Mouse (Mus musculus): Measurements from ENCODE around the gene Gnpat. TPM values are rescaled to one million over a fixed set of nuclear protein-coding genes. Genes with fewer than 3 reads are reported as not detected.

Gnpat gene
- polyA plus RNA-seq, 1 experiment from 2014 or later = 106 TPM

DNA sequence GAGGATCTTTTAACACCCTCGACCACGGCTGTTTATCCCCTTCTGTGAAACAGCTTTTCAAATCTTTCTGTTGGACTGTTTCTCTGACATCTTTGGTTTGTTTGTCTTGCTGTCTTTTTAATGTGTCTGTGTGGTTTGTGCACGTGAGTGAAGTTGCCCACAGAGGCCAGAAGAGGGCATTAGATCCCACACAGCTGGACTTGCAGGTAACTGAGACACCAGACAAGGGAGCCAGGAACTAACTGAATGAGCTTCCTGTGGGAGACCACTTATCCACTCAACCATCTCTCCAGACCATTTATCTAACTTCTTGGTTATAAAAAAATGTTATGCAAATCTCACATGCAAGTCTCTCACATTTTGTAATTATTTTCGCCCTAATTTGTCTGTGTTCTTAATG, 67.8 kb downstream of the Gnpat start:
- Histone ChIP-seq H3K27ac (no peak overlapping the region), H3K9me3 (no peaks in the 10 kb centered on the region), H3K27me3 (no peaks in the 10 kb centered on the region), H3K4me3 (replicated peaks) (no peak overlapping the region), H3K4me1 (replicated peaks) (no peaks in the 10 kb centered on the region), H3K4me2 (replicated peaks) (no peak overlapping the region), H3K9ac (replicated peaks) (no peak overlapping the region), H3K36me3 (peaks cover 11% of the 10 kb centered on the region; the same call in 1 of the 2 replicates)
- WGBS = 84% methylated on average over 4 of the region's 4 CpGs
- no peak for ATAC-seq

DNA sequence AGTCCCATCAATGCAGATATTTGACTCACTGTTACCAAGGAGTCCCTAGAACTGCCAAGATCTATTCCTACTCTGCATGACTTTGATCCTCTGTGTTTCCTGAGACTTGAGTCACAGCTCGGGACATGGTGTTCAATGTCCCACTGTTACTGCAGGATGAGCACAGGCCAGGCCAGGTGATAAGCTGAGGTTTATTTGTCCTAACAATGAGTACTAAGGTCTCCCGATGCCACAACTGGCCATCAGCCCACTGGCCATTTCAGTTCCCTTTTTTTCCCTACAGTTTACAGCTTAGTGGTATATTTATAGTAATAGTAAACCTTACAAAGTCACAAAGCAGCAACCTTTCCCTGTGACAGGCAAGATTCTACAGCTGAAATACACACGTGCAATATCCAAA, 69.6 kb downstream of the Gnpat start:
- Histone ChIP-seq H3K4me2 (replicated peaks) (no peak overlapping the region), H3K4me3 (replicated peaks) (no peak overlapping the region), H3K4me1 (replicated peaks) (no peaks in the 10 kb centered on the region), H3K9ac (replicated peaks) (no peak overlapping the region), H3K36me3 (peaks cover 5% of the 10 kb centered on the region), H3K9me3 (no peaks in the 10 kb centered on the region), H3K27ac (no peak overlapping the region), H3K27me3 (no peaks in the 10 kb centered on the region)
- no peak for ATAC-seq
- 92% methylated on average over 3 of the region's 3 CpGs for WGBS

DNA sequence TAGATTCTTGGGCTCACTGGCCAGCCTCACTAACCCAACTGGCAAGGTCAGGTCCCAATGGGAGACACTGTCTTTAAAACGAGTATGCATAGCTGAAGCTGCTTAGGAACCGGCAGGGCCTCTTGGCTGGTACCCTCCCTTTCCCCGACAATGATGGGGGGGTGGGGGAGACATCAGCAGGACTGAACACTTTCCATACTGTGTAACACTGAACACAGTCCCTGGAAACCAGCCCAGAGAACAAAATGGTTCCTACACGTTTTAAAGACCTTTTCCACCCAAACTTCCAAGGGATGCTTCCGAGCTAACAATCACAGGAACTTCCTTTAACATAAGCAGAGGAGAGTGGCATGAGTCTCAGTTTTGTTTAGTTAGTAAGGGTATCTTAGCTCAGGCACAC, 72.3 kb downstream of the Gnpat start:
- H3K9me3 ChIP-seq = no peaks in the 10 kb centered on the region
- WGBS = 91% methylated on average over 5 of the region's 5 CpGs
- H3K4me2 ChIP-seq (replicated peaks) = no peak overlapping the region
- no peak overlapping the region for H3K27ac ChIP-seq
- H3K9ac ChIP-seq (replicated peaks) = no peak overlapping the region
- H3K36me3 ChIP-seq = peaks cover 25% of the 10 kb centered on the region
- no peaks in the 10 kb centered on the region for H3K27me3 ChIP-seq
- H3K4me1 ChIP-seq (replicated peaks) = no peaks in the 10 kb centered on the region
- no peak for ATAC-seq
- no peak overlapping the region for H3K4me3 ChIP-seq (replicated peaks)

DNA sequence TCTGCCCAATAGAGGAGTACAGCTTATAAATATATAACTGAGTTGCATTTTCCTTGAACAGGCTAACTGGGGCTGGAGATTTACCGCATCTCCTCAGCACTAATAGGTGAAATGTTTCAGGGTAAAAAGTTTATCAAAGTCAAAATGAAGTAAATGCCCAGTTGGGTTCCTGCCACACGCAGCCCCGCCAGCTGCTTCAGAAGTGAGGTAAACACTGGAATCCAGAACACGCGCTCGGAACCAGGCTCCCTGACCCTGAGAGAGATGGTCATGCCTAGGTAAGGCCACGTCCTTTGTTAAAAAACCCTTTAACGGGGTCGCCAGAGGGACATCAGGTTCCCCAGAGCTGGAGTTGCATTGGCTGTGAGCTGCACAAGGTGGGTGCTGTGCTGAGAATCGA, 73.9 kb downstream of the Gnpat start:
- Histone ChIP-seq H3K4me1 (replicated peaks) (no peaks in the 10 kb centered on the region), H3K27me3 (no peaks in the 10 kb centered on the region), H3K9me3 (no peaks in the 10 kb centered on the region), H3K4me2 (replicated peaks) (no peak overlapping the region), H3K27ac (no peak overlapping the region), H3K9ac (replicated peaks) (no peak overlapping the region), H3K36me3 (peaks cover 31% of the 10 kb centered on the region), H3K4me3 (replicated peaks) (no peak overlapping the region)
- no peak for ATAC-seq
- WGBS = 96% methylated on average over 10 of the region's 10 CpGs

DNA sequence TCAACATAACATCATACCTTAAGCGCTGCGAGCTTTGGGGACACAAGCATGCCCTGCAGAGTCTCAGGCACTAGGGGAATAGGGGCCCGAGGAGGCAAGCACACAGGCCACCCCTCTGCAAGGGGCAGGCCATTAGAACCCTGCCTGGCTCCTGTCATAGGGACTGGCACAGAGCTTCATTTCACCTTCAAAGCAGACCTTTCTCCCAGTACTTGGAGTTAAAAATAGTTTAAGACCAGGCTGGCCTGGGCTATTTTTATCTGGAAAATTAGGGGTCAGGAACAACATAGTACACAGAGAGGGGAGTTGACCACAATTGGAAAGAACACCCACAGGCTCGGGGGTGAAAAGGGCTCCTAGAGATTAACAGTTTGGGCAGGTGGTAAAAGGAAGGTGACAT, 74.5 kb downstream of the Gnpat start:
- no peaks in the 10 kb centered on the region for H3K27me3 ChIP-seq
- no peaks in the 10 kb centered on the region for H3K9me3 ChIP-seq
- no peak overlapping the region for H3K4me2 ChIP-seq (replicated peaks)
- H3K4me3 ChIP-seq (replicated peaks) = no peak overlapping the region
- no peak overlapping the region for H3K27ac ChIP-seq
- WGBS = 93% methylated on average over 4 of the region's 4 CpGs
- H3K36me3 ChIP-seq = peaks cover 31% of the 10 kb centered on the region
- H3K9ac ChIP-seq (replicated peaks) = no peak overlapping the region
- H3K4me1 ChIP-seq (replicated peaks) = no peaks in the 10 kb centered on the region
- ATAC-seq = no peak

Other genes starting within 250 kb of the Gnpat start
- gene 2310022B05Rik, start 199.7 kb upstream of the Gnpat start, polyA plus RNA-seq (2015; fragmentation: Nextera tagmentation; extraction: Ambion mirVana) = 15.7 and 18.1 TPM in 2 replicates
- gene Ttc13, start 141.1 kb upstream of the Gnpat start, polyA plus RNA-seq (2015; fragmentation: Nextera tagmentation; extraction: Ambion mirVana) = 55.0 and 60.2 TPM in 2 replicates
- 32.6 and 33.3 TPM in 2 replicates for gene Arv1, start 140.9 kb upstream of the Gnpat start, polyA plus RNA-seq (2015; fragmentation: Nextera tagmentation; extraction: Ambion mirVana)
- 0.40 and 0.43 TPM in 2 replicates for gene Fam89a, start 111.2 kb upstream of the Gnpat start, polyA plus RNA-seq (2015; fragmentation: Nextera tagmentation; extraction: Ambion mirVana)
- gene Trim67, start 69.9 kb upstream of the Gnpat start, polyA plus RNA-seq (2015; fragmentation: Nextera tagmentation; extraction: Ambion mirVana) = 16.8 and 17.6 TPM in 2 replicates
- gene 2810004N23Rik, start 87 bp downstream of the Gnpat start, polyA plus RNA-seq (2015; fragmentation: Nextera tagmentation; extraction: Ambion mirVana) = 35.9 and 37.4 TPM in 2 replicates
- 11.8 and 14.4 TPM in 2 replicates for gene Exoc8, start 34.7 kb downstream of the Gnpat start, polyA plus RNA-seq (2015; fragmentation: Nextera tagmentation; extraction: Ambion mirVana)
- gene Sprtn, start 34.9 kb downstream of the Gnpat start, polyA plus RNA-seq (2015; fragmentation: Nextera tagmentation; extraction: Ambion mirVana) = 11.5 and 14.1 TPM in 2 replicates
- gene Egln1, start 86.3 kb downstream of the Gnpat start, polyA plus RNA-seq (2015; fragmentation: Nextera tagmentation; extraction: Ambion mirVana) = 18.0 TPM in 2 replicates
- gene Tsnax, start 150.0 kb downstream of the Gnpat start, polyA plus RNA-seq (2015; fragmentation: Nextera tagmentation; extraction: Ambion mirVana) = 180 and 193 TPM in 2 replicates
- 1.00 and 1.3 TPM in 2 replicates for gene Disc1, start 191.2 kb downstream of the Gnpat start, polyA plus RNA-seq (2015; fragmentation: Nextera tagmentation; extraction: Ambion mirVana)

Data from midbrain, embryonic 13.5 days (tissue).